Mouse (Mus musculus) intestine, embryonic 14.5 days (tissue): ENCODE measurements at regions not wholly inside any gene's neighbourhood (a gene's known extent, or its start where the extent isn't known, plus 50 kb on each side); places are given as distances from the start of the nearest gene placed in this dataset.
A peak's percentile ranks its signal among the peaks of the same experiment; 100 is the strongest.

Source experiments
- ATAC-seq: fragments of 200-750 bp; cut with Nextera tagmentation; replicated peaks from 2 replicates; pipeline ENCODE4 v1.8.0; 2017; ENCODE audit warnings: low read depth, moderate number of reproducible peaks, moderate TSS enrichment, moderate library complexity; ENCODE audit not compliant: low FRiP score, low TSS enrichment
- DNase-seq: peaks from one replicate; pipeline ENCODE4 v3.0.0-alpha.2; 2018; ENCODE audit warnings: low spot score
- H3K27ac ChIP-seq: fragments of 300-500 bp; sonication (generic); 2 replicates; pipeline ENCODE4 v1.5.1; 2014; ENCODE audit warnings: low read depth, mild to moderate bottlenecking, control low read depth
- H3K27me3 ChIP-seq: fragments of 300-500 bp; sonication (generic); replicated peaks from 2 replicates; pipeline ENCODE4 v1.6.1; 2014; ENCODE audit warnings: low read length, control low read depth; ENCODE audit not compliant: control insufficient read depth, insufficient read depth
- H3K36me3 ChIP-seq: fragments of 300-500 bp; sonication (generic); 2 replicates; pipeline ENCODE4 v1.6.1; 2014; ENCODE audit warnings: low read length, control low read depth; ENCODE audit not compliant: control insufficient read depth, insufficient read depth
- H3K4me1 ChIP-seq: fragments of 300-500 bp; sonication (generic); replicated peaks from 2 replicates; pipeline ENCODE4 v1.6.1; 2014; ENCODE audit warnings: low read length, control low read depth, mixed read lengths; ENCODE audit not compliant: control insufficient read depth, insufficient read depth
- H3K4me2 ChIP-seq: fragments of 300-500 bp; sonication (generic); 2 replicates; pipeline ENCODE4 v1.6.1; 2014; ENCODE audit warnings: low read length
- H3K4me3 ChIP-seq: fragments of 300-500 bp; sonication (generic); 2 replicates; pipeline ENCODE4 v1.5.1; 2014; ENCODE audit warnings: low read depth, low read length, control low read depth, mixed read lengths
- H3K9ac ChIP-seq: fragments of 300-500 bp; sonication (generic); 2 replicates; pipeline ENCODE4 v1.6.1; 2014; ENCODE audit warnings: mild to moderate bottlenecking, low read length
- H3K9me3 ChIP-seq: fragments of 300-500 bp; sonication (generic); 2 replicates; pipeline ENCODE4 v1.6.1; 2016; ENCODE audit warnings: low read length, control low read depth; ENCODE audit not compliant: control insufficient read depth
- WGBS: fragments of 180-500 bp; shearing (Covaris S2); extraction: QIAGEN DNeasy Blood & Tissue Kit; methylation state at CpG from one replicate; pipeline ENCODE4 v1.1.7; 2014; 5-methylcytosine and 5-hydroxymethylcytosine counted together

DNA sequence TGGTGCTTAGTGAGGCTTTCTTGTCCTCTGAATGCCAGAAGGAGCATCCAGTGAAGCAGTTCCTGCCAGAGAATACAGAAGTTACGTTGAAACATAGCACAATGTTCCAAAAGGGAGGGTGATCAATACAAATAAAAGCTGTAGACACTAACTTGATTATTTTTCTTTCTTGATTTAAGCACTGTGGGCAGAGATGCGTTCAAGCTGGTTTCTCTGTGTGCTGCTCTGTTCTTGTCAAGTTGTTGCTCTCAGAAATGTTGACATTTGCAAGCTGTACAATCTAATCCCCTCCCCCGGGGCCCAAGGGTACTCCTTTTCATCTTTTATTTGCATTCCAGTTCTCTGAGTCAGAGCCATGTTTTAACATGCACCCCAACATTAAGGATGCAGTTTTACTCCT is 177.7 kb downstream of the Npr3 start:
- Histone ChIP-seq H3K4me3 (no peak overlapping the region), H3K9me3 (no peaks in the 10 kb centered on the region), H3K9ac (no peak overlapping the region), H3K27me3 (no peaks in the 10 kb centered on the region), H3K4me1 (peaks cover 7% of the 10 kb centered on the region), H3K27ac (no peak overlapping the region), H3K36me3 (no peaks in the 10 kb centered on the region), H3K4me2 (no peak overlapping the region)
- ATAC-seq (no peak), DNase-seq (no peak)
- WGBS: 15% methylated on average over 3 of the region's 3 CpGs

DNA sequence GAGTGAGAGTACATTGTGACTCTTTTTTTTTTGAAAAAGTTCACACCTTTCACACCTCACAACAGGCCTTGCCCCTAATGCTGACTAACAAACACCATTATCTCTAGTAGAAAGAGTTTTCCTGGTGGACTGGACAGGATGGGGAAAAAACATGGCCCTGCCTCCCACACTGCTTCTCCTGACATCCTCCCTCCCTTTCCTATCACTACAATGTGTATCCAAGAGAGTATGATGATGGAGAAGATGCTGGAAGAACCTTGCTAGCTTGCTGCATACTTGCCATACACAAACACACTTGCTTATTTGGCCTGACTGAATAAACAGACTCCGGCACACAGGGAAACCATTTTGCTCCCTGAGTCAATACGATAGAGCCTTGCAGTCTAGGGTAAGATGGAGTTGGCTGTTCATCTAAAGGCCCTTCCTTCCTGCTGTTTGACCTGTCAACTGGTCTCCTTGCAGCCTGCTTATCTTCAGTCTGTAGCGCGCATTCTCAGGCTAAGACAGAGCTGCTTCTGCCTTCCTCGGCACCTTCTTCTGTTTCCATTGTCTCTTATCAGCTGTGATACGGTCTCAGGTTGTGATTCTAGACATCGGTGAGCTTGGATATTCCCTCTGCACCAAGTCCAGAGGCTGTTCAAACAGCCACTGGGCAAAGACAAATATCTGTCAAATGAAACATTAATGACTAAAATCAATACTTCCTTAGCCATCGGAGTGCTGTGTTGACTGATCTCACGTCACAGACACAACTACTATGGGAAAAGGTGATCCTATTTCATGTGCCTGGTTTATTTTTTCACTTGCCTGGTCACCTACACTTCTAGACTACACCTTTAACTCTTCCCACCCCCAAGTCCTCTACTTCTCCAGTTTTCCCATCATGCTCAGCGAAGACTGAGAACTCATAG is 181.2 kb downstream of the Npr3 start:
- Histone ChIP-seq H3K4me2 (no peak overlapping the region), H3K4me1 (peaks cover 7% of the 10 kb centered on the region), H3K27ac (no peak overlapping the region), H3K4me3 (no peak overlapping the region), H3K9ac (no peak overlapping the region), H3K27me3 (no peaks in the 10 kb centered on the region), H3K9me3 (no peaks in the 10 kb centered on the region), H3K36me3 (no peaks in the 10 kb centered on the region)
- ATAC-seq: no peak
- WGBS: 67% methylated on average over 10 of the region's 10 CpGs
- no peak for DNase-seq

DNA sequence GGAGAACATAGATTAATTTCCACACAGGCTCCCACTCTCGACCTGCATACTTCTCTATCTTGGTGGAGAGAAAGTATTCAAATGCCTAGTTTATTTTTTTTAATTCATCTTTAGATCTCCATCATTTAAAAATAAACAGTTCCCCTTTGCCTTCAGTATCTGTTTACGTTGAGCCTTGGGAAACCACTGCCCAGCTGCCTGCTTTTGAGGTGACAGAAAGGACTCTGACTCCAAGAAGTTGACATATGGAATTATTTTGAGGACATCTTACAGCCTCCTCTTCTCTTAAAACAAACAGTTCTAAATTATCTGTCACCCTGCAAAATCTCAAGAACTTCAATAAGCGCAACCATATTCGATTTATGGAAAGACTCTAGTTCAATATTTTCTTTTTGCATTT is 186.4 kb downstream of the Npr3 start:
- Histone ChIP-seq H3K27me3 (no peaks in the 10 kb centered on the region), H3K4me2 (no peak overlapping the region), H3K4me1 (no peaks in the 10 kb centered on the region), H3K36me3 (no peaks in the 10 kb centered on the region), H3K9me3 (no peaks in the 10 kb centered on the region), H3K27ac (no peak overlapping the region), H3K9ac (no peak overlapping the region), H3K4me3 (no peak overlapping the region)
- no peak for DNase-seq
- 26% methylated on average over 4 of the region's 4 CpGs for WGBS
- ATAC-seq: no peak

DNA sequence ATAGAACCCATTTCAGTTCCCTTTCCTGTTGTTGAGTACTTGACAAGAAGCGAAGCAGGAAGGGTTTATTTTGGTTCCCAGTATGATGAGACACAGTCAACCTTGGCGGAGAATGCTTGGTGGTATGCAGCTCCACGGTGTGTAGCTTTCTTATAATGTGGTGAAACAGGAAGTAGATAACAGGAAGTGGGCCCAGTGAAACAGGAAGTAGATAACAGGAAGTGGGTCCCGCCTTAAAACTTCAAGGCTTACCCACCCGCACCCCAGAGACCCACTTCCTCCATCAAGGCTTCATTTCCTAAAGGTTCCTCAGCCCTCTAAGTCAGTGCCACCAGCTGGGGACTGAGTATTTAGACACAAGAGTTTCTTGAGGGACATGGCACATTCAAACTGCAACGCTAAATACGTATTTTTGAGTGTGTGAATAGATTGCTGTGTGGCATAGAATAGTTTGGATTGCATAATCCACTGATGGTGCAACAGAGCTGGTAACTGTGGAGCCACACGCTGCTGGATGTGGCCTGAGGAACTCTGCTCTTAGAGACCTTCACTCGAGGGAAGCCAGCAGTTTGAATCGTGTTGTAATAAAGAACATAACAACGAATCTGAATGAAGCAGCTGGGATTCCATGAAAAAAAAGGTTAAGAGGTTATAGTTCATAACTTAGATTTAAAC is 190.8 kb downstream of the Npr3 start:
- ATAC-seq (no peak), DNase-seq (no peak)
- no peak overlapping the region for H3K9ac ChIP-seq
- no peak overlapping the region for H3K4me2 ChIP-seq
- H3K27ac ChIP-seq: no peak overlapping the region
- H3K9me3 ChIP-seq: no peaks in the 10 kb centered on the region
- H3K36me3 ChIP-seq: no peaks in the 10 kb centered on the region
- H3K27me3 ChIP-seq: no peaks in the 10 kb centered on the region
- H3K4me3 ChIP-seq: no peak overlapping the region
- 0 out of 2 replicates have a peak, but pooled peaks cover 5% of the 10 kb centered on the region for H3K4me1 ChIP-seq
- 88% methylated on average over 11 of the region's 11 CpGs for WGBS

DNA sequence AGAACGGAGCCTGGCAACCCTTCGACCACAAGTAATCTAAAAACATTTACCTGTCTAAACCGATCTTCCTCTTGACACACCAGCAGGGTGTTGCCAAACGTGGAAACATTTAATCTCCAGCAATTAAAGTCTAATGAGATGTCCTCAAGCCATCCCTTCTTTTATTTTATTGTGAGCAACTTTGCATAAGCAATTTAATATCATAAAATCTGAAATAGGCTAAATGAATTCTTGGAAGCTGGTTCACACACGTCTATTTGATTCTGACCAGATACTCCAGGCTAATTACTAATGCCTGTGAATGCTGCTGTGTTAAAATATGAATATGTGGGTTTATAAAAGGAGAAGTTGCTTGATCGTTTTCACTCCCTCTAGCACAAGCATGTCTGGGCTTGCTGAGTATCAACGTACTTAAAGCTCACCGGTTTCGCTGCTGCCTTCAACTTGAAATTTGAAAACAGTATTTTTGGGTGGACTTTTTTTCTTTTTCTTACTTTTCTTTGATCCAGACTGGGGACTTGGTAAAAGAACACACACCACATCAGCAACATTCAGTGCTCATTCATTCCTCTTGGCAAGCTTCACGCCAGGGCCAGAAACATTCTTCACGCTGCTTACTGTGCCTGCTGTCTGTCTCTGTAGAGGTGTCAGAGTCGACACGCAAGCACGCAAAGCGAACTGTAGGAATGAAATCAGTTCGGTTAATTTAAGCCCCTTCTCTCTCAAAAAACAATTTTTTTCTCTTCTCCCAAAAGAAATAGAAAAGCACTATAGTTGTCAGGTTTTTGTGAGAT is 194.4 kb downstream of the Npr3 start:
- Histone ChIP-seq H3K36me3 (no peaks in the 10 kb centered on the region), H3K27ac (peak overlapping the region; percentile 47; the same call in 1 of the 2 replicates), H3K4me2 (no peak overlapping the region), H3K27me3 (no peaks in the 10 kb centered on the region), H3K4me3 (no peak overlapping the region), H3K4me1 (peaks cover 5% of the 10 kb centered on the region; the same call in 1 of the 2 replicates), H3K9ac (no peak overlapping the region), H3K9me3 (no peaks in the 10 kb centered on the region)
- no peak for DNase-seq
- no peak for ATAC-seq
- WGBS: 45% methylated on average over 16 of the region's 16 CpGs

DNA sequence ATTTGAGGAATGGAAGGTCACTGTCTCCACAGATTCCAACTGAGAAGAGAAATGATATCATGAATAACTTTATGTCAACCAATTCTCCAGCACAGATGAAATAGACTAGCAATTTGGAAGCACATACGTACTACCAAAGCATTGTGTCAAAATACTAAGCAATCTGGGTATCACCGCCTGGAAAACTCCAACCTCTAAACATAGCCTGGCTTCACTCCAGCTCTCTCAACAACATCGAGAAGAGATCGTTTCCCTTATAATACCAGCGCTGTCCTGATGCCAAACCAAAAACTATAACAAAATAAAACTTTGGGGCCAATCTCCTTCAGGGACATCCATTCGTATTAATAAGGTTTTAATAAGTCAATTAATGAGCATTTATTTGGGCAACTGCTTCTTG is 205.8 kb downstream of the Npr3 start:
- Histone ChIP-seq H3K9ac (no peak overlapping the region), H3K4me1 (no peaks in the 10 kb centered on the region), H3K4me2 (no peak overlapping the region), H3K4me3 (no peak overlapping the region), H3K27ac (no peak overlapping the region), H3K27me3 (no peaks in the 10 kb centered on the region), H3K36me3 (no peaks in the 10 kb centered on the region), H3K9me3 (no peaks in the 10 kb centered on the region)
- DNase-seq (no peak), ATAC-seq (no peak)
- WGBS: 76% methylated on average over 6 of the region's 6 CpGs

DNA sequence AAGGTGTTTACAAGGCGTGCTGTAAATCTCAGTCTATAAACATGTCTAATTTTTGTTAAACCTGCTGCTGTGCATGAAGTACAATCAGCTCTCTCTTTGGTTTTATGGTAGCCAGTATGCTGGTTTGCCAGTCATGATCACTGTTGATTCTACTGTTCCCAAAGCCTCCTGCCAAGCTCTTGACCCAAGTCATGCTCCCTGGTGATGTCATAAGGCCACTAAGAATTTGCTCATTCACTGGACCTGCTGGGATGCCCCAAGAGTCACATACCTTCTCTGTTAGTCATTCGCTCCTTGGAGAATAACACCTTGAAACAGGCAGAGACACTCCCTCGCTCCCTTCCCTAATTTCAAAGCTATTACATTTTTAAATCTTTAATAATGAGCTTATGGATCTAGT is 207.2 kb downstream of the Npr3 start:
- H3K36me3 ChIP-seq: no peaks in the 10 kb centered on the region
- H3K9me3 ChIP-seq: no peaks in the 10 kb centered on the region
- DNase-seq (no peak), ATAC-seq (no peak)
- no peak overlapping the region for H3K4me2 ChIP-seq
- H3K27me3 ChIP-seq: no peaks in the 10 kb centered on the region
- 92% methylated on average over 3 of the region's 3 CpGs for WGBS
- no peak overlapping the region for H3K9ac ChIP-seq
- H3K4me1 ChIP-seq: no peaks in the 10 kb centered on the region
- no peak overlapping the region for H3K27ac ChIP-seq
- no peak overlapping the region for H3K4me3 ChIP-seq

DNA sequence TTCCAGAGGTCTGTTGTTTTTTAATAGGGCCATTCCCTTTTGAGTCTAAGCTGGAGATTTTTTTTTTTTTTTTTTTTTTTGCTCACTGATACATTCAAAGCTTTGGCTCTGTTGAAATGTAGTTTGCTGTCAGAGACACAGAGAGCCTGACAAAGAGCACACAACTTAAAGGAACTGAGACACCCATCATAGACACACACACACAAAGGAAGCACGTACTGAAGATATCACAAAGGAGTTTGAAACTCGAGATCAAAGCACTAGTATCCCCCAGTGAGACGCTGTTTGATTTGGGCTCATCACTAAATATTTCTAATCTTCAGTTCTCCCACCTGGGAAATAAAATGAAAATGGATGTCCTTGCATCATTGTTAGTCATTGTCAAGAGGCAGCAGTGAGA is 210.0 kb downstream of the Npr3 start:
- H3K9ac ChIP-seq: no peak overlapping the region
- H3K27ac ChIP-seq: no peak overlapping the region
- no peak overlapping the region for H3K4me2 ChIP-seq
- ATAC-seq (no peak), DNase-seq (no peak)
- no peak overlapping the region for H3K4me3 ChIP-seq
- no peaks in the 10 kb centered on the region for H3K36me3 ChIP-seq
- H3K27me3 ChIP-seq: no peaks in the 10 kb centered on the region
- 57% methylated on average over 3 of the region's 3 CpGs for WGBS
- H3K4me1 ChIP-seq: no peaks in the 10 kb centered on the region
- no peaks in the 10 kb centered on the region for H3K9me3 ChIP-seq
